Mouse (Mus musculus) MEL (cell line): Measurements from ENCODE around the gene Krt83. TPM values are rescaled to one million over a fixed set of nuclear protein-coding genes. Genes with fewer than 3 reads are reported as not detected.

Experiments used
- DNase-seq: peaks from one replicate; pipeline ENCODE4 v3.0.0; 2011; ENCODE audit warnings: low read depth, low spot score
- H3K27ac ChIP-seq: 2 replicates; pipeline ENCODE4 v1.5.1; 2012; ENCODE audit warnings: low read depth, mild to moderate bottlenecking, control low read depth, low read length, moderate library complexity; ENCODE audit not compliant: control insufficient read depth
- H3K27me3 ChIP-seq, 2 experiments: fragments of 150-350 bp in 1 of 2; sonication (generic) in 1 of 2; 2 replicates each; pipeline ENCODE4 v1.6.1; 2012; ENCODE audit warnings: low read length in 2 of 2, mild to moderate bottlenecking in 2 of 2, improper control_type of control experiment in 1 of 2, moderate library complexity in 1 of 2; ENCODE audit not compliant: insufficient read depth in 2 of 2, control insufficient read depth in 1 of 2
- H3K36me3 ChIP-seq, 2 experiments: 2 replicates each; pipeline ENCODE4 v1.6.1; 2012 to 2014; ENCODE audit warnings: low read length in 2 of 2, improper control_type of control experiment in 1 of 2, inconsistent platforms in 1 of 2, mild to moderate bottlenecking in 1 of 2; ENCODE audit not compliant: insufficient read depth in 2 of 2, control insufficient read depth in 1 of 2
- H3K4me1 ChIP-seq, 2 experiments: fragments of 150-350 bp in 1 of 2; sonication (generic) in 1 of 2; 2 replicates each; pipeline ENCODE4 v1.6.1; 2012; ENCODE audit warnings: low read length in 2 of 2, improper control_type of control experiment in 1 of 2, mild to moderate bottlenecking in 1 of 2; ENCODE audit not compliant: insufficient read depth in 2 of 2, control insufficient read depth in 1 of 2
- H3K4me3 ChIP-seq, 2 experiments: fragments of 150-350 bp in 1 of 2; sonication (generic) in 1 of 2; 2 replicates each; pipeline ENCODE4 v1.5.1; 2012; ENCODE audit warnings: low read depth in 2 of 2, low read length in 2 of 2, mild to moderate bottlenecking in 2 of 2, moderate library complexity in 2 of 2, control low read depth in 1 of 2, improper control_type of control experiment in 1 of 2; ENCODE audit not compliant: control insufficient read depth in 1 of 2, insufficient read depth in 1 of 2
- H3K79me2 ChIP-seq: 2 replicates; pipeline ENCODE4 v1.6.1; 2012; ENCODE audit warnings: mild to moderate bottlenecking, low read length, moderate library complexity; ENCODE audit not compliant: control insufficient read depth, poor library complexity, insufficient read depth
- H3K9ac ChIP-seq: 2 replicates; pipeline ENCODE4 v1.6.1; 2012; ENCODE audit warnings: low read depth, mild to moderate bottlenecking, control low read depth, low read length, moderate library complexity; ENCODE audit not compliant: control insufficient read depth, poor library complexity, severe bottlenecking
- H3K9me3 ChIP-seq: fragments of 150-350 bp; sonication (generic); replicated peaks from 2 replicates; pipeline ENCODE4 v1.6.1; 2012; ENCODE audit warnings: mild to moderate bottlenecking, low read length, improper control_type of control experiment, moderate library complexity; ENCODE audit not compliant: insufficient read depth
- CHD1 ChIP-seq: IDR thresholded peaks from 2 replicates; pipeline ENCODE4 v1.6.1; 2012; ENCODE audit warnings: low read depth, mild to moderate bottlenecking, inconsistent platforms, low read length, improper control_type of control experiment
- CTCF ChIP-seq, 3 experiments: IDR thresholded peaks in 2 of 3; conservative IDR thresholded peaks in 1 of 3; 2 replicates each; pipeline ENCODE4 v1.5.1; 2011 to 2012; ENCODE audit warnings: low read length in 3 of 3, low read depth in 2 of 3, mild to moderate bottlenecking in 2 of 3, improper control_type of control experiment in 1 of 3, inconsistent platforms in 1 of 3, mixed read lengths in 1 of 3, moderate library complexity in 1 of 3; ENCODE audit not compliant: control insufficient read depth in 1 of 3, insufficient read depth in 1 of 3, poor library complexity in 1 of 3, severe bottlenecking in 1 of 3
- E2F4 ChIP-seq: IDR thresholded peaks from 2 replicates; pipeline ENCODE4 v1.6.1; 2011; ENCODE audit warnings: low read depth, low read length, improper control_type of control experiment, borderline replicate concordance
- EP300 ChIP-seq, 2 experiments: IDR thresholded peaks; 2 replicates each; pipeline ENCODE4 v1.6.1; 2011; ENCODE audit warnings: improper control_type of control experiment in 2 of 2, low read length in 2 of 2, low read depth in 1 of 2, mild to moderate bottlenecking in 1 of 2
- ETS1 ChIP-seq: IDR thresholded peaks from 2 replicates; pipeline ENCODE4 v1.6.1; 2012; ENCODE audit warnings: low read depth, mild to moderate bottlenecking, inconsistent platforms, low read length, improper control_type of control experiment, moderate library complexity
- HCFC1 ChIP-seq: IDR thresholded peaks from 2 replicates; pipeline ENCODE4 v1.6.1; 2012; ENCODE audit warnings: low read depth, mild to moderate bottlenecking, inconsistent platforms, low read length, improper control_type of control experiment, moderate library complexity
- NELFE ChIP-seq: IDR thresholded peaks from 2 replicates; pipeline ENCODE4 v1.6.1; 2011; ENCODE audit warnings: low read depth, low read length, improper control_type of control experiment
- NRF1 ChIP-seq: IDR thresholded peaks from 2 replicates; pipeline ENCODE4 v1.6.1; 2014; ENCODE audit warnings: low read depth, mild to moderate bottlenecking, inconsistent platforms, low read length, improper control_type of control experiment, moderate library complexity; ENCODE audit not compliant: poor library complexity, insufficient read depth, severe bottlenecking
- POLR2A ChIP-seq, 2 experiments: IDR thresholded peaks; 2 replicates each; pipeline ENCODE4 v1.6.1; 2011 to 2012; ENCODE audit warnings: low read length in 2 of 2, mild to moderate bottlenecking in 2 of 2, control low read depth in 1 of 2, improper control_type of control experiment in 1 of 2, low read depth in 1 of 2, moderate library complexity in 1 of 2; ENCODE audit not compliant: control insufficient read depth in 1 of 2, insufficient read depth in 1 of 2, poor library complexity in 1 of 2
- RAD21 ChIP-seq: IDR thresholded peaks from 2 replicates; pipeline ENCODE4 v1.6.1; 2011; ENCODE audit warnings: mild to moderate bottlenecking, low read depth, low read length, improper control_type of control experiment
- SIN3A ChIP-seq: IDR thresholded peaks from 2 replicates; pipeline ENCODE4 v1.6.1; 2012; ENCODE audit warnings: low read length, improper control_type of control experiment, inconsistent platforms
- SMC3 ChIP-seq: IDR thresholded peaks from 2 replicates; pipeline ENCODE4 v1.6.1; 2011; ENCODE audit warnings: low read depth, low read length, improper control_type of control experiment
- TCF12 ChIP-seq: IDR thresholded peaks from 2 replicates; pipeline ENCODE4 v1.6.1; 2014; ENCODE audit warnings: low read depth, mild to moderate bottlenecking, inconsistent platforms, low read length, improper control_type of control experiment, moderate library complexity
- USF1 ChIP-seq: IDR thresholded peaks from 2 replicates; pipeline ENCODE4 v1.6.1; 2014; ENCODE audit warnings: low read depth, mild to moderate bottlenecking, inconsistent platforms, low read length, improper control_type of control experiment, moderate library complexity
- USF2 ChIP-seq, 2 experiments: IDR thresholded peaks; 2 replicates each; pipeline ENCODE4 v1.6.1; 2011 to 2012; ENCODE audit warnings: improper control_type of control experiment in 2 of 2, low read length in 2 of 2, borderline replicate concordance in 1 of 2, inconsistent platforms in 1 of 2, low read depth in 1 of 2, mild to moderate bottlenecking in 1 of 2; ENCODE audit not compliant: insufficient read depth in 1 of 2
- ZC3H11A ChIP-seq: IDR thresholded peaks from 2 replicates; pipeline ENCODE4 v1.6.1; 2012; ENCODE audit warnings: low read depth, mild to moderate bottlenecking, inconsistent platforms, low read length, improper control_type of control experiment
- ZKSCAN1 ChIP-seq: IDR thresholded peaks from 2 replicates; pipeline ENCODE4 v1.6.1; 2012; ENCODE audit warnings: low read depth, mild to moderate bottlenecking, inconsistent platforms, low read length, improper control_type of control experiment, moderate library complexity
- polyA plus RNA-seq, 2 experiments: library from polyadenylated mRNA; stranded (reverse) in 1 of 2; unstranded in 1 of 2; fragments of >175 nt in 1 of 2; fragments of >200 nt in 1 of 2; gene quantifications; 2 replicates each; pipeline versions ENCODE4 v1.2.1 to v1.2.4; 2012; ENCODE audit warnings: low replicate concordance in 2 of 2, low read depth in 1 of 2; ENCODE audit not compliant: insufficient read length in 2 of 2, insufficient read depth in 1 of 2, missing spikeins in 1 of 2
- total RNA-seq: library from RNA; depleted of rRNA; stranded (reverse); fragments of 300-350 nt; gene quantifications from 2 replicates; pipeline ENCODE4 v1.2.3, GENCODE M21; 2012

Gene Krt83
- total and polyA plus RNA-seq, 3 experiments: not detected

GRCm38 (mm10) chr15:101459283-101459682, 32.0 kb downstream of the Krt83 start:
- no peaks in the 10 kb centered on the region for H3K27me3 ChIP-seq
- no peak for TF ChIP-seq ETS1
- peak; percentile 20 to 47 (median 43); a peak in 4 of 6 replicates for TF ChIP-seq CTCF (IDR thresholded peaks at IDR 0.05 in 2 of 3, conservative IDR thresholded peaks at IDR 0.05 in 1 of 3; ENCODE audit: control insufficient read depth in 1 of 3, insufficient read depth in 1 of 3, low read depth in 2 of 3, low read length in 3 of 3, poor library complexity in 1 of 3, severe bottlenecking in 1 of 3)
- H3K79me2 ChIP-seq: no peaks in the 10 kb centered on the region
- no peaks in the 10 kb centered on the region for H3K36me3 ChIP-seq
- no peaks in the 10 kb centered on the region for H3K9me3 ChIP-seq
- DNase-seq: no peak
- H3K9ac ChIP-seq: no peak overlapping the region
- no peak overlapping the region for H3K4me3 ChIP-seq
- no peak overlapping the region for H3K27ac ChIP-seq
- no peaks in the 10 kb centered on the region for H3K4me1 ChIP-seq

GRCm38 (mm10) chr15:101458361-101458930, 32.9 kb downstream of the Krt83 start:
- H3K9me3 ChIP-seq: no peaks in the 10 kb centered on the region
- no peak overlapping the region for H3K9ac ChIP-seq
- no peaks in the 10 kb centered on the region for H3K36me3 ChIP-seq
- no peak overlapping the region for H3K27ac ChIP-seq
- DNase-seq: no peak
- H3K4me1 ChIP-seq: no peaks in the 10 kb centered on the region
- no peaks in the 10 kb centered on the region for H3K27me3 ChIP-seq
- TF ChIP-seq NELFE (no peak), HCFC1 (no peak), USF2 (IDR thresholded peaks at IDR 0.05; ENCODE audit: borderline replicate concordance in 1 of 2, insufficient read depth in 1 of 2, low read depth in 1 of 2, low read length in 2 of 2) (no peak), CHD1 (no peak), ZC3H11A (no peak), E2F4 (no peak), ZKSCAN1 (no peak), RAD21 (no peak), USF1 (no peak), TCF12 (no peak), NRF1 (no peak), SMC3 (no peak), EP300 (IDR thresholded peaks at IDR 0.05; ENCODE audit: low read depth in 1 of 2, low read length in 2 of 2) (no peak), POLR2A (IDR thresholded peaks at IDR 0.05; ENCODE audit: control insufficient read depth in 1 of 2, insufficient read depth in 1 of 2, low read depth in 1 of 2, low read length in 2 of 2, poor library complexity in 1 of 2) (no peak), SIN3A (no peak)
- H3K4me3 ChIP-seq: no peak overlapping the region
- H3K79me2 ChIP-seq: no peaks in the 10 kb centered on the region
